Mouse (Mus musculus) forebrain, embryonic 11.5 days (tissue): Measurements from ENCODE around the gene Xpot. TPM values are rescaled to one million over a fixed set of nuclear protein-coding genes. Genes with fewer than 3 reads are reported as not detected.

ENCODE experiments used
- ATAC-seq: fragments of 200-750 bp; cut with Nextera tagmentation; replicated peaks from 2 replicates; pipeline ENCODE4 v1.8.0; 2017; ENCODE audit warnings: moderate TSS enrichment; ENCODE audit not compliant: low FRiP score
- DNase-seq: peaks from one replicate; pipeline ENCODE4 v3.0.0-alpha.2; 2017; ENCODE audit warnings: low spot score
- H3K27ac ChIP-seq: fragments of 300-500 bp; sonication (generic); 2 replicates; pipeline ENCODE4 v1.5.1; 2014; ENCODE audit warnings: low read depth, low read length
- H3K27me3 ChIP-seq: fragments of 300-500 bp; sonication (generic); 2 replicates; pipeline ENCODE4 v1.6.1; 2014; ENCODE audit warnings: mild to moderate bottlenecking, low read length, mixed read lengths; ENCODE audit not compliant: control insufficient read depth, insufficient read depth
- H3K36me3 ChIP-seq: fragments of 300-500 bp; sonication (generic); 2 replicates; pipeline ENCODE4 v1.6.1; 2014; ENCODE audit warnings: mild to moderate bottlenecking, low read length, moderate library complexity, mixed read lengths; ENCODE audit not compliant: control insufficient read depth, insufficient read depth
- H3K4me1 ChIP-seq: fragments of 300-500 bp; sonication (generic); replicated peaks from 2 replicates; pipeline ENCODE4 v1.6.1; 2014; ENCODE audit warnings: low read length, mixed read lengths; ENCODE audit not compliant: control insufficient read depth, insufficient read depth
- H3K4me2 ChIP-seq: fragments of 300-500 bp; sonication (generic); 2 replicates; pipeline ENCODE4 v1.6.1; 2014; ENCODE audit warnings: low read depth, mild to moderate bottlenecking, low read length, moderate library complexity, mixed read lengths; ENCODE audit not compliant: severe bottlenecking
- H3K4me3 ChIP-seq: fragments of 300-500 bp; sonication (generic); 2 replicates; pipeline ENCODE4 v1.5.1; 2014; ENCODE audit warnings: low read depth, low read length
- H3K9ac ChIP-seq: fragments of 300-500 bp; sonication (generic); 2 replicates; pipeline ENCODE4 v1.6.1; 2014; ENCODE audit warnings: low read length
- H3K9me3 ChIP-seq: fragments of 300-500 bp; sonication (generic); 2 replicates; pipeline ENCODE4 v1.6.1; 2016; ENCODE audit warnings: low read length, mixed read lengths; ENCODE audit not compliant: control insufficient read depth
- WGBS: fragments of 180-500 bp; shearing (Covaris S2); extraction: QIAGEN DNeasy Blood & Tissue Kit; methylation state at CpG from one replicate; pipeline ENCODE4 v1.1.7; 2014; 5-methylcytosine and 5-hydroxymethylcytosine counted together
- polyA plus RNA-seq: library from polyadenylated mRNA; unstranded; fragments of >200 nt; fragmentation: Nextera tagmentation; extraction: Ambion mirVana; gene quantifications from 2 replicates; pipeline ENCODE4 v1.2.1, GENCODE M21; 2014

Gene Xpot
- polyA plus RNA-seq, 1 experiment from 2014 or later, result 72.1 TPM

DNA sequence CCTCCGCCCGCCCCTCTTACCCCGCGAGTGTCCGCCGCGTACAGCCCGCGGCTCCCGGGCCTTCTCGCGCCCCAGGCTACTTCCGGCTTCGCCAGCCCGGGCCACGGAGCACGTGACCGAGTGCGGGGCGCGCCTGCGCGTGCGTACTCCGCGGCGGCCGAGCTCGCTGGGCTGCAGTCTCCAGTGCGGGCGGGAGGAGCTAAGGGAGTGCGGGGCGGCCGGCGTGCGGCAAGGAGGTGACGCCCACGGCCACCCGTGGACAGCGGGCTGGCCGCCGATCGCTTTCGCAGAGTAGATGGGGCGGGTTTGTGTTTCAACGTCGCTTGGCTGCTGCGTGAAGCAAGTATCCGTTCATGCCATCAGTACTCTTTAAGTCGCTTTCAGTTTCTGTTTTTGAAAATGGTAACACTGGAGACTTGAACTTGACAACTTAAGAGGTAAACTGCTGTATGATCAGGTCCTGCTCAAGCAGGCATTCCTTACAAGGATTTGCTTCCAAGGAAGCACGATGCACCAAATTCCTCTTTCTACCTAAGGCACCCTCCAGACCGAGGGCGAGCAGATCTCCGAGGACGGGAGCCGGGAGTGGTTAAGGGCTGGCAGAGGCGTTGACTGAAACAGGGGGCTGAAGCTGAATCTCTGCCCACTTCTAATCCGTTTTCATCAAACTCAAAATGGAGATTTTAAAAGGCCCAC, 39.3 kb downstream of the Xpot start, which contains the start of gene Tbk1:
TSS of gene Tbk1 (minus strand) at position 113 of the 696 bp plus-strand sequence.
- H3K36me3 ChIP-seq, result peaks cover 10% of the 10 kb centered on the region
- under 1% methylated on average over 58 of the region's 58 CpGs for WGBS

DNA sequence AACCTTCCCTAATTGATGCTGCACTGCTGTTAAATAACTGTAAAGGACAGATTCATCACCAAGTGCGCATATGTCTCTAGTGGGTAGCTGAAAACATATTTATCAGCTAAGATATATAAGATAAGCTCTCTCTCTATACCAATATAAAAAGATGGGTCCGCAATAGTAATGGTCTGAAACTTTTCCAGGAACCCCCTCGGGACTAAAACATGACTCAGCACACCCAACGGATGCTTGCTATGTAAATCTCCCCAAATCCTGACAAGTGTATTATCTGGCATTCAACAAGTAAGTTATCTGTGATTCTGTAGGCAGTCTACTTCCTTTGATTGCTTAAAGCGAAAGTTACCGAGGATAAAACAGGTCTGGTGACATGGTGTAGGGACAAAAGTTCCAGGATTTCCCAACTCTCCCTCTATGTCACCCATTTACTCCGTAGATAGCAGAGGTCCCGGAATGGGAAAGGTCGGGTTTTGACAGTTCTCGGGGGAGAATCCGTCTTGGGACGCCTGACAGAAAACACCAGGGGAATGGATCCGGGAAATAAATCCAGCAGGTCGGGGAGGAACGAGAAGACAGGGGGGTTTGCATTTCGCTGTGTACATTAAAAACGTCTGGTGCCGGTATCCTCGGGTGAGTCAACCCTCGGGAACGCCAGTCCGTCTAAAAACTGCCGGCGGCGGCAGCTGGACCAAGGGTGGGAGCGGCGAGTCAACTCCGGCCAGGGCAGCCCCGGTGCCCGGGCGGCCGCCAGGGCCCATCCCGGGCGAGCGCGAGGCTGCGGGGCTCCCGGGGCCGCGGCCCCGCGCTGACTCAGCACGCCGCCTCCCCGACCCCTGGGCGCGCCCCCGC, 40.1 kb downstream of the Xpot start:
- H3K4me3 ChIP-seq, result peak overlapping the region; percentile 62
- H3K27me3 ChIP-seq, result no peaks in the 10 kb centered on the region
- peak; percentile 79 for ATAC-seq
- no peaks in the 10 kb centered on the region; the same call in 1 of the 2 replicates for H3K4me1 ChIP-seq
- H3K9ac ChIP-seq, result peak overlapping the region; percentile 66
- no peaks in the 10 kb centered on the region for H3K9me3 ChIP-seq
- peaks cover 7% of the 10 kb centered on the region for H3K36me3 ChIP-seq
- H3K4me2 ChIP-seq, result peak overlapping the region; percentile 66
- no peak overlapping the region for H3K27ac ChIP-seq
- 4% methylated on average over 45 of the region's 48 CpGs for WGBS
- no peak for DNase-seq

More for the DNA sequence above, 39.3 kb downstream of the Xpot start, which contains the start of gene Tbk1:
- H3K4me3 ChIP-seq, result peak within 1 kb of the TSS; percentile 62
- no peaks in the 10 kb centered on the region for H3K27me3 ChIP-seq
- H3K4me2 ChIP-seq, result peak within 1 kb of the TSS; percentile 66
- peak within 1 kb of the TSS; percentile 66 for H3K9ac ChIP-seq
- H3K27ac ChIP-seq, result peak within 1 kb of the TSS; percentile 7; the same call in 1 of the 2 replicates
- H3K4me1 ChIP-seq, result no peaks in the 10 kb centered on the region; the same call in 1 of the 2 replicates
- peak; percentile 99 for ATAC-seq
- peak; percentile 96 for DNase-seq
- H3K9me3 ChIP-seq, result no peaks in the 10 kb centered on the region

DNA sequence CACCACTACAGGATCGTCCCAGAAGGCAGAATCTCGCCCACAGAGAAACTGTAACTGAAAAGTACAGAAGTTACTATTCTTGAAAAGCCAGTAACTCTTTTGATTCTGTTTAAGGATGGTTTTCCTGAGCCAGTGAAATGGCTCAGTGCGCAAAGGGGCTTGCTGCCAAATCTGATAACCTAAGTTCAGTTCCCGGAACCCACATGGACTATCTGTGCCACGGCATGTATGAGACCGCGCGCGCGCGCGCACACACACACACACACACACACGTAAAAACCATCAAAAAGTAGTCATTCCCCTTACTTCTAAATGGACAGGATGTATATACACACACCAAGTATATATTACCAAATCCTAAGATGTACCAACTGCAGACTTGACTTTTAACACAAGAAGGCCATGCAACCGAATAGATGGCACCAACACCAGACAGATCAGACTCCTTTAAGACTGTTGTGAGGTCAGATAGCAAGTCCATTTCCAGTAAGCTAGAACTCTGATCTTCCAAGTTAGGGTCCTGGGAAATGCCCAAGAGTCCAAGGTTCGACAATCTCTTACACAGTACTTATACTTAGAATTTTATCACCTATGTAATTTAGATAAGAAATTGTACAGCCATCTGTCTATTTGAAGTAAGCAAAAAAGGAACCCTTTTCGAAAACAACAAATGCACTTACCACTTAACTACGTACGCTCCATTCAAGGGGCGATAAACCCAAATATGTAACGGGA, 40.9 kb downstream of the Xpot start:
- H3K4me2 ChIP-seq, result peak overlapping the region; percentile 66; the same call in 1 of the 2 replicates
- ATAC-seq (no peak), DNase-seq (no peak)
- no peak overlapping the region for H3K27ac ChIP-seq
- H3K4me3 ChIP-seq, result peak overlapping the region; percentile 62
- 90% methylated on average over 20 of the region's 20 CpGs for WGBS
- peak overlapping the region; percentile 66 for H3K9ac ChIP-seq
- no peaks in the 10 kb centered on the region for H3K27me3 ChIP-seq
- H3K4me1 ChIP-seq, result no peaks in the 10 kb centered on the region; the same call in 1 of the 2 replicates
- H3K36me3 ChIP-seq, result peaks cover 9% of the 10 kb centered on the region
- no peaks in the 10 kb centered on the region for H3K9me3 ChIP-seq

DNA sequence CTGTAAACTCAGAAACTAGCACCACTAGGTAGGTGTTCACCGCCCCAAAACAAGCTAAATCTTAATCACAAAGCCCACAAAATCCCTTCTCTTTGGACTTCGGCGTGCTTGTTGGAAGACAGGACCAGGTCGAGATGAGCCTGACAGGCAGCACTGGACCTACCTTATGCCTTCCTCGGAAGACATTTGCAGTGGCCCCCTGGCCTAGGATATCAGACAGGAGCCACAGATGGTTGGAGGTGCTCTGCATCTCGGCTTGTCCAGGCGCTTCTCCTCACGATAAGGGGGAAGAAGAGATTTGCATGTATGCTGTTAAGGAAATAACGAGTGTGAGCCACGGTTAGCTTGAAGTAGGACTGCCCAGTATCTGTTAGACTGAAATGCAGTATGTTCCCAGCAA, 42.1 kb downstream of the Xpot start:
- WGBS, result 97% methylated on average over 10 of the region's 10 CpGs
- no peak overlapping the region for H3K9ac ChIP-seq
- H3K4me3 ChIP-seq, result no peak overlapping the region
- H3K27ac ChIP-seq, result no peak overlapping the region
- ATAC-seq (no peak), DNase-seq (no peak)
- peaks cover 9% of the 10 kb centered on the region for H3K36me3 ChIP-seq
- H3K27me3 ChIP-seq, result no peaks in the 10 kb centered on the region
- H3K4me1 ChIP-seq, result no peaks in the 10 kb centered on the region; the same call in 1 of the 2 replicates
- H3K9me3 ChIP-seq, result no peaks in the 10 kb centered on the region
- no peak overlapping the region for H3K4me2 ChIP-seq

DNA sequence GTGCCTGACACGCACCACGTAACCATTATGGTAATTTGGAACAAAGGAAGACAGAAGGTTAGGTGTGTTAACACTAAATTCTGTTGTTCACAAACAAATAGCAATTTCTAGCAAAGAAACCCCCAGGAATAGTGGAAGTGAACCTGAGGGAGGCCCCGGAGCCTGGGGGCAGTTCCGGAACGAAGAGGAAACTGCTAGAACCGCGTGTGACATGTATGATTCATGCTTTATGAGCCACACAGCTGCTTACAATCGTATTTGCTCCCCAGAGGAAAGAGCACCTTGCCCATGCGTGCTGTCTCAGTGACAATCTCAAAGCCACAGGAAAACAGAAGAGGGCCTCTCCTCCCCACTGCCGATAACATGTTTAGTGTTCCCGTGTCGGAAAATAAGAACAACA, 43.1 kb downstream of the Xpot start:
- Histone ChIP-seq H3K9ac (no peak overlapping the region), H3K4me2 (no peak overlapping the region), H3K27ac (no peak overlapping the region), H3K27me3 (no peaks in the 10 kb centered on the region), H3K4me3 (no peak overlapping the region), H3K4me1 (no peaks in the 10 kb centered on the region; the same call in 1 of the 2 replicates), H3K9me3 (no peaks in the 10 kb centered on the region), H3K36me3 (peaks cover 9% of the 10 kb centered on the region)
- ATAC-seq, result no peak
- DNase-seq, result no peak
- WGBS, result 96% methylated on average over 12 of the region's 12 CpGs

DNA sequence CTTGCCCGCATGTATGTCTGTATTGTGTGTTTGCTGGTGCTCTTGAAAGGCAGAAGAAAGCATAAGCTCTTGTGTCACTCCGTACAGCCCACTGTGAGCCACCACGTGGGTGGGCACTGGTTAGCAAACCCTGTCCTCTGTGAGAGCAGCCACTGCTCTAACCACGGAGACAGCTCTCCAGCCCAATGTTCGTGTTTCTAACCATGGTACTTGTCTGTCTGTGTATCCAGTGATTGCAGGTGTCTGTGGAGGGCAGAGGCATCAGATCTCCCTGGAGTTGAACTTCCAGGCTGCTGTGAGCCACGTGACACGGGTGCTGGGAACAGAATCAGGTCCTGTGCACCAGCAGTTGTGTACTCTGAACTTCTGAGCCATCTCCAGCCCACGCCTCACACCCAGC, 43.8 kb downstream of the Xpot start:
- H3K9ac ChIP-seq, result no peak overlapping the region
- ATAC-seq, result no peak
- H3K9me3 ChIP-seq, result no peaks in the 10 kb centered on the region
- H3K4me2 ChIP-seq, result no peak overlapping the region
- no peaks in the 10 kb centered on the region; the same call in 1 of the 2 replicates for H3K4me1 ChIP-seq
- H3K4me3 ChIP-seq, result no peak overlapping the region
- DNase-seq, result no peak
- H3K36me3 ChIP-seq, result peaks cover 9% of the 10 kb centered on the region
- 95% methylated on average over 8 of the region's 8 CpGs for WGBS
- H3K27ac ChIP-seq, result no peak overlapping the region
- H3K27me3 ChIP-seq, result no peaks in the 10 kb centered on the region

DNA sequence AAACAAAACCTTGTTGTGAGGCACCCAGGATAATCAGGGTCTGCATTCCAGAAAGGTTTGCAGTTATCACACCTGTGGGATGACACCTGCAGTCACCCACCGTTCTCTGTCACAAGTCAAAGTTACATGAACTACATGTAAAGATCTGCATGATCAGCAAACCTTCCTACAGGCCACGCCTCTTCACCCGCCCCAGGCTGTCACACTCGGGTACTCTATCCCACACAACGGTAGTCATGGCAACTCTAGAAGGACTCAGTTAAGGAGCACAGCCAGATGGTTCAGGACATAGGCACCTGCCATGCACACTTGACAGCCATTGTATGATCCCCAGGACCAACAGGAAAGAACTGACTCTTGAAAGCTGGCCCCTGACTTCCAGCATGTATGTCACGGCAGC, 44.7 kb downstream of the Xpot start:
- ATAC-seq, result peak; percentile 70; the same call in 1 of the 2 replicates
- Histone ChIP-seq H3K27me3 (no peaks in the 10 kb centered on the region), H3K36me3 (peaks cover 9% of the 10 kb centered on the region), H3K4me3 (no peak overlapping the region), H3K4me1 (no peaks in the 10 kb centered on the region; the same call in 1 of the 2 replicates), H3K9me3 (no peaks in the 10 kb centered on the region), H3K4me2 (no peak overlapping the region), H3K9ac (no peak overlapping the region), H3K27ac (no peak overlapping the region)
- DNase-seq, result peak; percentile 45
- WGBS, result 85% methylated on average over 6 of the region's 6 CpGs

DNA sequence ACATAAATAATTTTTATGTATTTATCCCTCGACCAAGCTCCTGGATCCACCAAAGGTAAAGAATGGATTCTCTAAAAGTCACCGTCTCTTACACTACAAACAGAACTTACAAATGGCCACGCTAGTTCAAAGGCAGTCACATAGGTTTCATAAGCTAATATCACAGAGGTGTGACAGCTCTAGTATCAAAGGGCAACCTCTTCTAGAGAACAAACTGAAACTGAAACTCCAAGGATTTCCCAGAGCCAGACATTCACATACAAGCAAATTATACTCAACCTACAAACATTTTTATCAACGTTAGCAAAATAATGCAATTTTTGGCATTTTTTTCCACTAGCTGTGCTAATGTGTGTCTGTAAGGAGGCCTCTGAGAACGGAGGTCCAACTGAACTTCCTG, 45.8 kb downstream of the Xpot start:
- no peak for ATAC-seq
- no peak for DNase-seq
- no peaks in the 10 kb centered on the region for H3K27me3 ChIP-seq
- no peak overlapping the region for H3K4me2 ChIP-seq
- H3K4me3 ChIP-seq, result no peak overlapping the region
- H3K9ac ChIP-seq, result no peak overlapping the region
- H3K36me3 ChIP-seq, result peaks cover 9% of the 10 kb centered on the region
- 97% methylated on average over 5 of the region's 5 CpGs for WGBS
- no peaks in the 10 kb centered on the region for H3K4me1 ChIP-seq
- H3K9me3 ChIP-seq, result no peaks in the 10 kb centered on the region
- H3K27ac ChIP-seq, result no peak overlapping the region
